Mouse (Mus musculus): ENCODE measurements at regions not wholly inside any gene's neighbourhood (a gene's known extent, or its start where the extent isn't known, plus 50 kb on each side); places are given as distances from the start of the nearest gene placed in this dataset.

- DNase-seq (ENCODE audit: low spot score in 2 of 2): peak; percentile 53 to 84
These were observed 184.5 kb upstream of the Foxn2 start for GRCm38 (mm10) chr17:88255744-88256598.

- DNase-seq (ENCODE audit: low spot score in 2 of 2): peak; percentile 58 to 80
These were observed 183.6 kb upstream of the Foxn2 start for GRCm38 (mm10) chr17:88256599-88257544.

GRCm38 (mm10) chr17:88258361-88258796, 182.1 kb upstream of the Foxn2 start:
- DNase-seq (ENCODE audit: low spot score in 2 of 2): no peak

- no peak for DNase-seq (ENCODE audit: low spot score in 2 of 2)
These were observed 180.3 kb upstream of the Foxn2 start for GRCm38 (mm10) chr17:88260176-88260575.

DNA sequence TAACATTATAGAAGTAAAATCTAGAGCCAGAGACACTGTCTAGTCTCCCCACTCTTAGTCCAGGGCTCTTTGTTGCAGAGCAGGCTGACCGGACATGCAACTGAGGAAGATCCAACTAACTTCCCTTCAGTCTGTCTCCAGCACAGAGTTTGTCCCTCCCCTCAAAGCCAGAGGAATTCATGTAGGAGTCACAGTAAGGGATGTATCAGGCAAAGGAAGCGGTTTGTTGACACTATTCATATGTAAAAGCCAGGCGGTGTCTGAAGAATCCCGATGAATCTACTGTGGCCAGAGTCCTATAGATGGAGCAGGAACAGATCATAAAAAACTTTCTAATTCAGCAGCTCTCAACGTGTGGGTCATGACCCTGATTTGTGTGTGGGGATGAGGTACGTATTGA, 179.7 kb upstream of the Foxn2 start:
- DNase-seq (ENCODE audit: low spot score in 2 of 2): no peak

- DNase-seq (ENCODE audit: low spot score in 2 of 2): no peak
These were observed 179.0 kb upstream of the Foxn2 start for GRCm38 (mm10) chr17:88261556-88261955.

GRCm38 (mm10) chr17:88262326-88263187, 178.0 kb upstream of the Foxn2 start:
- peak; percentile 78 to 94 for DNase-seq (ENCODE audit: low spot score in 2 of 2)

DNA sequence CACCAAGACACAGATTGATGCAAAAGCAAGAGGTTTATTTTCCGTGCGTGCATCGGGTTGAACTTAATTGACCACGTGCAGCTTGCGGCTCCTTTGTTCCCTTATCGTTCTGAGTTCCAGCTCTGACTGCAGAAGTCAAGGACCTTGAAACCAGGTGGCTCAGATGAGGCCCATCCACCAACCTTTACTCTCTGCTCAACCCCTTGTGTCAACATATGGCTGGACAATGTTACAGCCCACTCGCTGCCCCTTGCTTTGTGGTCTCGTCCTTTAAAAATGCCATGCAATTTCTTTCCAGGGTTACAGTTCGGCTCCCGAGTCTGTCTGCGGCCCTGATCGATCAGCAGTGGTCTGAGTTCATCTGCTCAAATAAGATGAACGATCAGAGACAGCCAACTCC, 175.2 kb upstream of the Foxn2 start:
- no peak for DNase-seq (ENCODE audit: low spot score in 2 of 2)

GRCm38 (mm10) chr17:88268216-88268615, 172.3 kb upstream of the Foxn2 start:
- DNase-seq (ENCODE audit: low spot score in 2 of 2): no peak

- DNase-seq (ENCODE audit: low spot score in 2 of 2): no peak
These were observed 171.7 kb upstream of the Foxn2 start for GRCm38 (mm10) chr17:88268802-88269201.

- DNase-seq (ENCODE audit: low spot score in 2 of 2): no peak
These were observed 169.6 kb upstream of the Foxn2 start for GRCm38 (mm10) chr17:88270896-88271295.

GRCm38 (mm10) chr17:88272161-88272560, 168.3 kb upstream of the Foxn2 start:
- no peak for DNase-seq (ENCODE audit: low spot score in 2 of 2)

DNA sequence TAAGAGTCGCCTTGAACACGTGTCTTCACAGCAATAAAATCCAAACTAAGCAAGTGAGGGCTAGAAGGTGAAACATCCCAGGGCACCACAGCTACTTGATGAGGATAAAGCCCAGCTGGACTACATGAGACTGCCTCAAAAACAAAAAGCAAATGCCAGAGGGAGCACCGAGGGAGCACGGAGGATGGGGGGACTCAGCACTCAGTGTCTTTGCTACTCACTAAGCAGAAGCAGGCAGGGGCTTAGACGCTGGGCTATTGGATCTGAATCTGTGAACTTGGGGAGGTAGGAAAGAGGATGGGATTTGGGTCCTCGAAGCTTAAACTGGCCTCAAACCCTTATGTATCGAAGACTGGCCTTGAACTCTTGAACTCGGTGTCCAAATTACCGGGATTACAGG, 167.0 kb upstream of the Foxn2 start:
- DNase-seq (ENCODE audit: low spot score in 2 of 2): no peak

- DNase-seq (ENCODE audit: low spot score in 2 of 2): peak in 1 of 2 experiments; percentile 29
These were observed 166.4 kb upstream of the Foxn2 start for GRCm38 (mm10) chr17:88274003-88274698.

DNA sequence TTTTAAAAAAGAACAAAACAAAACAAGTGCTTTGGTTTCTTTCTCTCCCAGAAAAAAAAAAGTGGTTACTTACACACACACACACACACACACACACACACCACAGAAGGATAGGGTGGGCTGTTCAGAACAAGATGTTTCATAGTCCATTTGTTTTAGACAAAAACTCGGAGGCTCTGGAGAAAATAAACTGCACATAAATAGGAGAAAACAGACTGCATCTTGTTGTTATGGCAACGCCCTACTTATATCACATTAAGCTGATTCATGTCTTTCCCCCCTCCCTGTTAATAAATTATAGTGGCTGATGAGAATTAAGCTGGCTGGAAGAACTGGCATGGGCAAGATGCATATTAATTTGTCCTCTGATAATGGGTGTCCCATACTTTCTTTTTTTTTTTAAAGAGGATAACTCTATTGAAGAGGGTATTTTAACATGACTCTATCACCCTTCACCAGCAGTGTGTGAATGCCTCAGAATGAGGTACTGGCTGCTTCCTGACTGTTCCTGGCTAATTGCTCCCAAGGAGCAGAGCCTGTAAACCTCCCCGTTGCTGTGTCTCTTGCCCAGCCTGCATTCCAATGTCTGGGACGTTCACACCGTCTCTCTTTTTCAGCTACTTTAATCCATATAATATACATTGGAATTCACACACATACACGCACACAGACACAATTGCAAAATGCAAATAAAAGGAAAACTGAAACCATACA, 165.6 kb upstream of the Foxn2 start:
- peak in 1 of 2 experiments; percentile 72 for DNase-seq (ENCODE audit: low spot score in 2 of 2)

DNA sequence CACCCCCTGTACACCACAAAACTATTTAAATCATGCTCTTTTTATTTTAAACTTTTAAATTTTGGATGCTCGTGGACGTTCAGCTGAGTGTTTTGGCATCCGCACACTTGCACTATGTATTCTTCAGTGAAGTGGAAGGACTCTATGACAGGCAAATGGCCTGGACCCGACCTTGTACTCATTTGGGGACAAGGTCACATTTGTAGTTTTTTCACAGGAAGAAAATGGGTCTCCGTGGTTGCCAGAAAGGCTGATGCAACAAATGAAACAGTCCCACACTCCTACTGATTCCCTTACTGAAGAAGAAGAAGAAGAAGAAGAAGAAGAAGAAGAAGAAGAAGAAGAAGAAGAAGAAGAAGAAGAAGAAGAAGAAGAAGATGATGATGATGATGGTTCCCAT, 160.9 kb upstream of the Foxn2 start:
- DNase-seq (ENCODE audit: low spot score in 2 of 2): no peak

DNA sequence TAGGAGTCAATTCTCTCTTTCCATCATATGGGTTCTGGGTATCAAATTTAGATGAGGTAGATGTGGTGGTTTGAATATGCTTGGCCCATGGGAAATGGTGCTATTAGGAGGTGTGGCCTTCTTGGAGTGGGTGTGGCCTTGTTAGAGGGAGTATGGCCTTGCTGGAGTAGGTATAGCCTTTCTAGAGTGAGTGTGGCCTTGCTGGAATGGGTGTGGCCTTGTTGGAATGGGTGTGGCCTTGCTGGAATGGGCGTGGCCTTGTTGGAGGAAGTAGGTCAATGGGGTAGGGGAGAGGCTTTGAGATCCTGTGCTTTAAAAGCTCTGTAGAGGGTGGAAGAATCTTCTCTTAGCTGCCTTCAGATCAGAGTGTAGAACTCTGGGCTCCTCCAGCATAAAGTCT, 157.8 kb upstream of the Foxn2 start:
- DNase-seq (ENCODE audit: low spot score in 2 of 2): no peak

DNA sequence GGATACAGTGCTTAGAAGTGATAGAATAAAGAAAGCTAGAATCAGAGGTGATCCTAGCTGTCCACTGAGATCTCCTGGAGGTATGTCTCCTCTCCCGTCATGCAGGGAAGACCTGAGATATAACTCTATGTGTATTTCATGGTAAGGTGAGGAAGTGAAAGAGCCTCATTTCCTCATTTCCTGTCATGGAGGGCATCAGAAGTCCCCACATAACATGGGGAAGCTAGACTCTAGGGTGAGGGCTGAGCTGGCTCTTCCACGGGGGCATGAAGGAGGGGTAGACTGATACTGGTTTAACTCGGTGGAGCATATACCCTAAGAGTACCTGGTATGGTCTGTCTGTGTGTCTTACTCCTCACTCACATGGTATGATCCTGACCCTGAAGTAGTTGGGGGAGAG, 156.0 kb upstream of the Foxn2 start:
- no peak for DNase-seq (ENCODE audit: low spot score in 2 of 2)

GRCm38 (mm10) chr17:88287861-88288260, 152.7 kb upstream of the Foxn2 start:
- no peak for DNase-seq (ENCODE audit: low spot score in 2 of 2)

DNA sequence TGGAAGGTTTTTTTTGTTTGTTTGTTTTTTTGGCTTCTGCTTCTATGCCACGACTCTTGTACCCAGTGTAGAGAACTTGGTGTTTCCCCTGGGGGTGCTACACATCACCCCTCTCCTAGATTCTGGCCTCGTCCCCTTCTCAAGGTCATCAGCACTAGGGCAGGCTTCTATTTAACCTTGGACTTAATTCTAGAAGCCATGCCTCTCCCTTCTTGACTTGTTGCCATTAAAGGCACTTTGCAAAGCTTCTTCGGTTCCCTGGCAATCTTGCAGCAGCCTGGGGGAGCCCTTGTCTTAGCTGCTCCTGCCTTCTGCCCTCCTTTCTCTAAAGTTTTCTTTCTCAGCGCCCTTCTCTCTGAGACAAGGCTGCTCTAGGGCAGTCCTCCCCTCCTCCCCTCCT, 143.0 kb upstream of the Foxn2 start:
- no peak for DNase-seq (ENCODE audit: low spot score in 2 of 2)

All from layer of hippocampus, adult 18-20 months (tissue).